Mouse (Mus musculus) frontal cortex, postnatal 25 days (tissue): ENCODE measurements around the gene Znrf2.
"Not testable (repeated sequence)": the region's sequence is repeated elsewhere in the genome, so short reads cannot be mapped to it uniquely, and the experiment has no call there.

Experiments
- DNase-seq, 2 experiments: peaks; one replicate each; pipeline ENCODE4 v3.0.0; 2022; ENCODE audit warnings: low spot score in 2 of 2

Gene Znrf2

GRCm38 (mm10) chr6:54809531-54810313 lies 7.0 kb upstream of the Znrf2 start:
- no peak for DNase-seq

GRCm38 (mm10) chr6:54810314-54810646 lies 6.4 kb upstream of the Znrf2 start:
- no peak for DNase-seq

GRCm38 (mm10) chr6:54811546-54812250 lies 5.0 kb upstream of the Znrf2 start:
- peak; percentile 42 to 52 for DNase-seq

GRCm38 (mm10) chr6:54812276-54812675 lies 4.4 kb upstream of the Znrf2 start:
- DNase-seq = no peak

GRCm38 (mm10) chr6:54815428-54816130 lies 1.1 kb upstream of the Znrf2 start:
- DNase-seq = no peak

GRCm38 (mm10) chr6:54817266-54817767 lies 601 bp downstream of the Znrf2 start:
- peak in 1 of 2 experiments; percentile 39 for DNase-seq

GRCm38 (mm10) chr6:54818389-54818788 lies 1.7 kb downstream of the Znrf2 start:
- no peak for DNase-seq

- DNase-seq = no peak
Observed at GRCm38 (mm10) chr6:54819272-54819671, 2.6 kb downstream of the Znrf2 start.

GRCm38 (mm10) chr6:54819746-54820145 lies 3.0 kb downstream of the Znrf2 start:
- DNase-seq = no peak

GRCm38 (mm10) chr6:54822348-54822747 lies 5.6 kb downstream of the Znrf2 start:
- DNase-seq = no peak

GRCm38 (mm10) chr6:54824561-54824960 lies 7.8 kb downstream of the Znrf2 start:
- not testable (repeated sequence) for DNase-seq

GRCm38 (mm10) chr6:54827481-54827880 lies 10.8 kb downstream of the Znrf2 start:
- no peak for DNase-seq

GRCm38 (mm10) chr6:54828274-54828673 lies 11.6 kb downstream of the Znrf2 start:
- no peak for DNase-seq

GRCm38 (mm10) chr6:54830048-54830772 lies 13.5 kb downstream of the Znrf2 start:
- DNase-seq = no peak

GRCm38 (mm10) chr6:54831069-54831720 lies 14.5 kb downstream of the Znrf2 start:
- DNase-seq = no peak

- DNase-seq = no peak
Observed at GRCm38 (mm10) chr6:54833427-54833826, 16.7 kb downstream of the Znrf2 start.

GRCm38 (mm10) chr6:54836666-54837065 lies 19.9 kb downstream of the Znrf2 start:
- no peak for DNase-seq

- no peak for DNase-seq
Observed at GRCm38 (mm10) chr6:54841399-54841798, 24.7 kb downstream of the Znrf2 start.

- no peak for DNase-seq
Observed at GRCm38 (mm10) chr6:54842041-54842440, 25.3 kb downstream of the Znrf2 start.

GRCm38 (mm10) chr6:54848546-54848945 lies 31.8 kb downstream of the Znrf2 start:
- DNase-seq = no peak
